Mouse (Mus musculus): ENCODE measurements around the gene Magt1. TPM values are rescaled to one million over a fixed set of nuclear protein-coding genes. Genes with fewer than 3 reads are reported as not detected.
"Not testable (repeated sequence)": the region's sequence is repeated elsewhere in the genome, so short reads cannot be mapped to it uniquely, and the experiment has no call there.

Gene Magt1
- total RNA-seq, 2 experiments from 2014 or later: 15.9 to 17.5 TPM

GRCm38 (mm10) chrX:105957091-105957490 is 54.6 kb downstream of the Magt1 start:
- not testable (repeated sequence) for ATAC-seq (replicated peaks; ENCODE audit: low FRiP score, poor library complexity, severe bottlenecking)

- no peak for ATAC-seq (replicated peaks; ENCODE audit: low FRiP score, poor library complexity, severe bottlenecking)
These were observed 57.7 kb downstream of the Magt1 start for GRCm38 (mm10) chrX:105953999-105954398.

GRCm38 (mm10) chrX:105946357-105946756 is 65.3 kb downstream of the Magt1 start:
- ATAC-seq (replicated peaks; ENCODE audit: low FRiP score, poor library complexity, severe bottlenecking): no peak

GRCm38 (mm10) chrX:105939245-105939644 is 72.5 kb downstream of the Magt1 start:
- ATAC-seq (replicated peaks; ENCODE audit: low FRiP score, poor library complexity, severe bottlenecking): no peak

GRCm38 (mm10) chrX:105937736-105938135 is 74.0 kb downstream of the Magt1 start:
- no peak for ATAC-seq (replicated peaks; ENCODE audit: low FRiP score, poor library complexity, severe bottlenecking)

GRCm38 (mm10) chrX:105934341-105934740 is 77.4 kb downstream of the Magt1 start:
- no peak for ATAC-seq (replicated peaks; ENCODE audit: low FRiP score, poor library complexity, severe bottlenecking)

GRCm38 (mm10) chrX:105929478-105930038 is 82.1 kb downstream of the Magt1 start:
- ATAC-seq (replicated peaks; ENCODE audit: low FRiP score, poor library complexity, severe bottlenecking): peak; percentile 39

GRCm38 (mm10) chrX:105928861-105929477 is 82.7 kb downstream of the Magt1 start, which contains the start of gene Atrx:
Gene Atrx, minus strand, starts transcription at chrX:105929403.
- peak; percentile 97 for ATAC-seq (replicated peaks; ENCODE audit: low FRiP score, poor library complexity, severe bottlenecking)

GRCm38 (mm10) chrX:105927941-105928860 is 83.5 kb downstream of the Magt1 start:
- ATAC-seq (replicated peaks; ENCODE audit: low FRiP score, poor library complexity, severe bottlenecking): no peak

GRCm38 (mm10) chrX:105926121-105926735 is 85.5 kb downstream of the Magt1 start:
- no peak for ATAC-seq (replicated peaks; ENCODE audit: low FRiP score, poor library complexity, severe bottlenecking)

GRCm38 (mm10) chrX:105924326-105925070 is 87.2 kb downstream of the Magt1 start:
- ATAC-seq (replicated peaks; ENCODE audit: low FRiP score, poor library complexity, severe bottlenecking): no peak

- ATAC-seq (replicated peaks; ENCODE audit: low FRiP score, poor library complexity, severe bottlenecking): no peak
These were observed 87.8 kb downstream of the Magt1 start for GRCm38 (mm10) chrX:105923896-105924295.

GRCm38 (mm10) chrX:105922986-105923385 is 88.7 kb downstream of the Magt1 start:
- ATAC-seq (replicated peaks; ENCODE audit: low FRiP score, poor library complexity, severe bottlenecking): not testable (repeated sequence)

- ATAC-seq (replicated peaks; ENCODE audit: low FRiP score, poor library complexity, severe bottlenecking): no peak
These were observed 90.3 kb downstream of the Magt1 start for GRCm38 (mm10) chrX:105921421-105921820.

Other genes with a start within 250 kb of the Magt1 start
- not detected in 2 replicates for gene Fgf16, start 247.6 kb downstream of the Magt1 start, total RNA-seq (2015; ENCODE audit: low replicate concordance)
- not detected in 2 replicates for gene Fgf16, start 247.6 kb downstream of the Magt1 start, total RNA-seq (2017; ENCODE audit: low replicate concordance)
- 44.1 and 57.8 TPM in 2 replicates for gene Atrx, start 82.5 kb downstream of the Magt1 start, total RNA-seq (2015; ENCODE audit: low replicate concordance)
- 112 and 174 TPM in 2 replicates for gene Atrx, start 82.5 kb downstream of the Magt1 start, total RNA-seq (2017; ENCODE audit: low replicate concordance)
- 56.0 and 80.1 TPM in 2 replicates for gene Cox7b, start 3.8 kb upstream of the Magt1 start, total RNA-seq (2015; ENCODE audit: low replicate concordance)
- gene Cox7b, start 3.8 kb upstream of the Magt1 start, total RNA-seq (2017; ENCODE audit: low replicate concordance): 68.3 and 132 TPM in 2 replicates
- 4.0 and 5.6 TPM in 2 replicates for gene Atp7a, start 15.4 kb upstream of the Magt1 start, total RNA-seq (2015; ENCODE audit: low replicate concordance)
- 7.3 and 9.1 TPM in 2 replicates for gene Atp7a, start 15.4 kb upstream of the Magt1 start, total RNA-seq (2017; ENCODE audit: low replicate concordance)
- gene Tlr13, start 131.3 kb upstream of the Magt1 start, total RNA-seq (2015; ENCODE audit: low replicate concordance): 9.0 and 11.9 TPM in 2 replicates
- 9.5 and 9.8 TPM in 2 replicates for gene Tlr13, start 131.3 kb upstream of the Magt1 start, total RNA-seq (2017; ENCODE audit: low replicate concordance)
- gene Pgk1, start 175.2 kb upstream of the Magt1 start, total RNA-seq (2015; ENCODE audit: low replicate concordance): 75.0 and 90.3 TPM in 2 replicates
- 57.3 and 67.1 TPM in 2 replicates for gene Pgk1, start 175.2 kb upstream of the Magt1 start, total RNA-seq (2017; ENCODE audit: low replicate concordance)
- 2.7 and 6.9 TPM in 2 replicates for gene Taf9b, start 209.3 kb upstream of the Magt1 start, total RNA-seq (2015; ENCODE audit: low replicate concordance)
- 2.0 TPM in 1 of 2 replicates, not detected in the other for gene Taf9b, start 209.3 kb upstream of the Magt1 start, total RNA-seq (2017; ENCODE audit: low replicate concordance)
- gene Fnd3c2, start 243.5 kb upstream of the Magt1 start, total RNA-seq (2015; ENCODE audit: low replicate concordance): not detected in 2 replicates
- not detected in 2 replicates for gene Fnd3c2, start 243.5 kb upstream of the Magt1 start, total RNA-seq (2017; ENCODE audit: low replicate concordance)